Mouse (Mus musculus) testis, adult 2 months (tissue): ENCODE results near the gene Tbc1d17.

Experiments used
- CTCF ChIP-seq: fragments of 200-500 bp; IDR thresholded peaks from 2 replicates; pipeline ENCODE4 v1.5.1; 2012; ENCODE audit warnings: low read depth, mild to moderate bottlenecking, inconsistent platforms, low read length, moderate library complexity; ENCODE audit not compliant: control insufficient read depth, insufficient read depth, insufficient replicate concordance
- POLR2A ChIP-seq: fragments of 200-500 bp; IDR thresholded peaks from 2 replicates; pipeline ENCODE4 v1.6.1; 2012; ENCODE audit warnings: low read depth, mild to moderate bottlenecking, inconsistent platforms, low read length, moderate library complexity; ENCODE audit not compliant: control insufficient read depth

DNA sequence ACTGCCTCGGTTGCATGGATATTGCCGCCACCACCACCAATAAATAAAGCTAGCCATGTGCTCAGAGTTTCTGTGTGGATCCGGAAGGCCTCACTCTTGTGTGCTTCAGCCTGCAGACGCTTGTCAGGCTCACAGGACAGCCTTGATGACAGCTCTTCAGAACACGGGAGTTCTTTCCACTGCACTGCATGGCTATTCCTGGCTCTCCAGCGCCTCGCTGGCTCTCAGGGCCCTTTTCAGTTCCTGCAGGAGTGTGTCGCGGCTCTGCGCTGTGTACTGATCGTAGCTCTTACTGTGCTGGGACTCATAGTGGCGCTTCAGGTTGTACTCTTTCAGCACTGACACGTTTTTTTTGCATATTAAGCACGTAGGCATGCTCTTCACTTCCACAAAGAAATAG lies 29.0 kb upstream of the Tbc1d17 start:
- TF ChIP-seq CTCF (no peak), POLR2A (no peak)
